Mouse (Mus musculus): ENCODE data around the gene Cyp2ab1. TPM values are rescaled to one million over a fixed set of nuclear protein-coding genes. Genes with fewer than 3 reads are reported as not detected.
"Not testable (repeated sequence)": the region's sequence is repeated elsewhere in the genome, so short reads cannot be mapped to it uniquely, and the experiment has no call there.

Gene Cyp2ab1
- polyA plus RNA-seq (2014; fragmentation: Nextera tagmentation; extraction: Ambion mirVana): not detected in 2 replicates

- ATAC-seq (ENCODE audit: insufficient read depth, low FRiP score, low TSS enrichment): no peak
- Histone ChIP-seq H3K36me3 (ENCODE audit: control insufficient read depth, insufficient read depth, low read length) (no peaks in the 10 kb centered on the region), H3K27me3 (ENCODE audit: control insufficient read depth, insufficient read depth, low read length) (no peaks in the 10 kb centered on the region), H3K4me3 (ENCODE audit: low read depth, low read length) (no peak within 1 kb of the TSS), H3K4me2 (ENCODE audit: low read depth) (no peak within 1 kb of the TSS), H3K9me3 (ENCODE audit: control insufficient read depth, low read length) (no peaks in the 10 kb centered on the region), H3K9ac (ENCODE audit: low read length) (no peak within 1 kb of the TSS), H3K27ac (ENCODE audit: low read depth, low read length) (no peak within 1 kb of the TSS), H3K4me1 (ENCODE audit: control insufficient read depth, insufficient read depth, low read length) (no peaks in the 10 kb centered on the region)
- DNase-seq (ENCODE audit: low spot score): no peak
- 80% methylated on average over 5 of the region's 5 CpGs for WGBS
These were observed at the start of gene Cyp2ab1 for GRCm38 (mm10) chr16:20325286-20325685. Gene Cyp2ab1, minus strand, starts transcription at chr16:20325404.

- no peak overlapping the region for H3K27ac ChIP-seq (ENCODE audit: low read depth, low read length)
- H3K27me3 ChIP-seq (ENCODE audit: control insufficient read depth, insufficient read depth, low read length): no peaks in the 10 kb centered on the region
- H3K4me1 ChIP-seq (ENCODE audit: control insufficient read depth, insufficient read depth, low read length): no peaks in the 10 kb centered on the region
- no peak overlapping the region for H3K9ac ChIP-seq (ENCODE audit: low read length)
- 84% methylated on average over 4 of the region's 4 CpGs for WGBS
- no peak for DNase-seq (ENCODE audit: low spot score)
- no peak for ATAC-seq (ENCODE audit: insufficient read depth, low FRiP score, low TSS enrichment)
- H3K9me3 ChIP-seq (ENCODE audit: control insufficient read depth, low read length): no peaks in the 10 kb centered on the region
- H3K4me2 ChIP-seq (ENCODE audit: low read depth): no peak overlapping the region
- no peak overlapping the region for H3K4me3 ChIP-seq (ENCODE audit: low read depth, low read length)
- H3K36me3 ChIP-seq (ENCODE audit: control insufficient read depth, insufficient read depth, low read length): peaks cover 8% of the 10 kb centered on the region; the same call in 1 of the 2 replicates
These were observed 46.5 kb upstream of the Cyp2ab1 start for GRCm38 (mm10) chr16:20371731-20372130.

DNA sequence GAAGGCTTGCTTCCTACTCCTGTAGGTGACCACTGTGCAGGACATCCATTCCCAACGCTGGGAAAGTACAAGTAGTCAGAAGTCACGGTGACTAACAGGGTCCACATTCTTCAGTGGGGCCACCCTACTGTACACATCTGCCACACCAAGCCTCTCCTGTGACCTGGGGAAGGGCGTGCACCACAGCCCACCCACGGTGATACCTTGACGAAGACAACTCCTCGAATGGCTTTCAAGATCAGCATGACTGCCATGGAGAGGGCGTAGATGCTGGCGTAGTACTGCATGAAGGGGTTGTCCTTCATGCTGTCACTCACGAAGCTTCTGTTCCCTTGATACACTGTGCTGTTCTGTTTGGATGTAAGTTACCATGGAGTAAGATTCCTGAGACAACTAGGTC, 43.0 kb upstream of the Cyp2ab1 start:
- Histone ChIP-seq H3K27me3 (ENCODE audit: control insufficient read depth, insufficient read depth, low read length) (no peaks in the 10 kb centered on the region), H3K4me2 (ENCODE audit: low read depth) (no peak overlapping the region), H3K4me1 (ENCODE audit: control insufficient read depth, insufficient read depth, low read length) (no peaks in the 10 kb centered on the region), H3K4me3 (ENCODE audit: low read depth, low read length) (no peak overlapping the region), H3K27ac (ENCODE audit: low read depth, low read length) (no peak overlapping the region), H3K9me3 (ENCODE audit: control insufficient read depth, low read length) (no peaks in the 10 kb centered on the region), H3K36me3 (ENCODE audit: control insufficient read depth, insufficient read depth, low read length) (peaks cover 13% of the 10 kb centered on the region; the same call in 1 of the 2 replicates), H3K9ac (ENCODE audit: low read length) (no peak overlapping the region)
- DNase-seq (ENCODE audit: low spot score) (no peak), ATAC-seq (ENCODE audit: insufficient read depth, low FRiP score, low TSS enrichment) (no peak)
- WGBS: 94% methylated on average over 9 of the region's 9 CpGs

DNA sequence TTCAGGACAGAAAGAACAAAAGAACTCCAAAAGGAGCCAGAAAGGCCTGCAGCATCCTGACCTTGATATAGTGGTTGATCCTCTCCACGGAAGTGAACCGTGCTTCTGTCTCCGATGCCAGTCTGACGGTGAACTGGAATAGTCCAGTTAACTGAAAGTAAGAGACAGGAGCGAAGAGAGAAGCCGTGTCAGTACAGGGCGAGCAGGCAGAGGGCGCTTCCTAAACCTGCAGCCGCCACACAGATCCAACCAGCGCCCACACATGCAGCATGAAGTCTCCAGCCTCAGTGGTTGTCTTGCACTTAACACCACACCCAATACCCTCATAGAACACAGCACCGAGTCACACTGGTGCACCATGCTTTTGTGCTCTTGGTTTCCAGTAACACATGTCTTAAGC, 36.9 kb upstream of the Cyp2ab1 start:
- WGBS: 91% methylated on average over 11 of the region's 11 CpGs
- Histone ChIP-seq H3K4me1 (ENCODE audit: control insufficient read depth, insufficient read depth, low read length) (no peaks in the 10 kb centered on the region), H3K27ac (ENCODE audit: low read depth, low read length) (no peak overlapping the region)

GRCm38 (mm10) chr16:20361496-20361895, 36.3 kb upstream of the Cyp2ab1 start:
- H3K4me1 ChIP-seq (ENCODE audit: control insufficient read depth, insufficient read depth, low read length); H3K27me3 ChIP-seq (ENCODE audit: control insufficient read depth, insufficient read depth, low read length); ATAC-seq (ENCODE audit: insufficient read depth, low FRiP score, low TSS enrichment); H3K27ac ChIP-seq (ENCODE audit: low read depth, low read length); H3K4me2 ChIP-seq (ENCODE audit: low read depth); H3K9ac ChIP-seq (ENCODE audit: low read length); H3K9me3 ChIP-seq (ENCODE audit: control insufficient read depth, low read length); DNase-seq (ENCODE audit: low spot score); H3K4me3 ChIP-seq (ENCODE audit: low read depth, low read length): not testable (repeated sequence)
- WGBS: 95% methylated on average over 3 of the region's 3 CpGs
- peaks cover 11% of the 10 kb centered on the region; the same call in 1 of the 2 replicates for H3K36me3 ChIP-seq (ENCODE audit: control insufficient read depth, insufficient read depth, low read length)

More for the DNA sequence above, 36.9 kb upstream of the Cyp2ab1 start:
- DNase-seq (ENCODE audit: low spot score): no peak
- H3K4me3 ChIP-seq (ENCODE audit: low read depth, low read length): no peak overlapping the region
- no peak overlapping the region for H3K4me2 ChIP-seq (ENCODE audit: low read depth)
- no peaks in the 10 kb centered on the region for H3K27me3 ChIP-seq (ENCODE audit: control insufficient read depth, insufficient read depth, low read length)
- no peak for ATAC-seq (ENCODE audit: insufficient read depth, low FRiP score, low TSS enrichment)
- peaks cover 11% of the 10 kb centered on the region; the same call in 1 of the 2 replicates for H3K36me3 ChIP-seq (ENCODE audit: control insufficient read depth, insufficient read depth, low read length)
- H3K9ac ChIP-seq (ENCODE audit: low read length): no peak overlapping the region
- no peaks in the 10 kb centered on the region for H3K9me3 ChIP-seq (ENCODE audit: control insufficient read depth, low read length)

DNA sequence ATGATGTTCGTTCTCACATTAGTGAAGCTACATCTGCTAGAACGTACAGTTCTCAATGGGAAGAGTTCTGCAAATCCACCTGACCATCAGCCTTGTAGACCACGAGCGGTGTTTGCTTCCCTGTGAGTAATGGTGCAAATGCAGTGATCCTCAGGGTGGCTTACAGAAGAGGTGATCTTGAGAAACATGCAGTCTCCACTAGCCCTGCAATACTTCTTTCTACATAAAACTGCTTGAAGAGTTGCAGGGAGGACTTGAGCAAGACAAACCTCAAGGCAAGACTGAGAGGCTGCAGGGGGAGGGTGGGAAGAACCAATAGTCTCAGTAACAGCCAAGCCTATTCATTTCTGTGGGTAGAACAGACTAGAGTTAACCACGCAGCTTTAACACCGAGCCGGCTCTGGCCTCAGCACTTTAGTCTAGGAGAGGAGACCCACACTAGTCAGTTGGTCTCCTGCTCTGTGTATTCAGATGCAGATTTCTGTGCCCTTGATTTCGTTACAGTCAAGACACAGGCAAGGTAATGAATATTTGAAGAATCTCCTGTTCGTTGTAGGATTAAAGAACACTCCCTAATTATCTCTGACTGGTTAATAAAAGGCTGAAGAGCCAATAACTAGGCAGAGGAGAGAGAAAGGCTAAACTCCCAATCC, 34.6 kb upstream of the Cyp2ab1 start:
- no peak for ATAC-seq (ENCODE audit: insufficient read depth, low FRiP score, low TSS enrichment)
- WGBS: 78% methylated on average over 9 of the region's 9 CpGs
- Histone ChIP-seq H3K9me3 (ENCODE audit: control insufficient read depth, low read length) (no peaks in the 10 kb centered on the region), H3K4me3 (ENCODE audit: low read depth, low read length) (no peak overlapping the region), H3K27me3 (ENCODE audit: control insufficient read depth, insufficient read depth, low read length) (no peaks in the 10 kb centered on the region), H3K4me1 (ENCODE audit: control insufficient read depth, insufficient read depth, low read length) (no peaks in the 10 kb centered on the region), H3K4me2 (ENCODE audit: low read depth) (no peak overlapping the region), H3K27ac (ENCODE audit: low read depth, low read length) (no peak overlapping the region), H3K36me3 (ENCODE audit: control insufficient read depth, insufficient read depth, low read length) (peaks cover 4% of the 10 kb centered on the region; the same call in 1 of the 2 replicates), H3K9ac (ENCODE audit: low read length) (no peak overlapping the region)
- DNase-seq (ENCODE audit: low spot score): no peak

DNA sequence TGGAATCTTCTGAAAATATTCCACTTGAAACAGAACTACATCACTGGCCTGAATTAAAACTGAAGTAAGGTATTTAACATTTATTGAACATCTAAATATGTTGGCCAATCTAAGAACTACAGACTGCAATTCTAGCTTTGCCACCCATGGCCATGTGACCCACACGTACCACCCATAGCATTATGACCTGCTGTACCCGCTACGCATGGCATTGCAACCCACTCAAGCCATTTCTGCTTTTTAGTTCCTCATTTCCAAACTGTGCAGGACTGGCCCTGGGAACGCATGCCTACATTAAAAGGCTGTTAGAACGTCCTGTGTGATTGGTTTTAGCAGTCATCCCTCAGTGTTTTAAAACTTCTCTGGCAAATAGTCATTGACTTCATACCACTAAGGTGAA, 32.6 kb upstream of the Cyp2ab1 start:
- ATAC-seq (ENCODE audit: insufficient read depth, low FRiP score, low TSS enrichment) (no peak), DNase-seq (ENCODE audit: low spot score) (no peak)
- Histone ChIP-seq H3K4me2 (ENCODE audit: low read depth) (no peak overlapping the region), H3K4me3 (ENCODE audit: low read depth, low read length) (no peak overlapping the region), H3K9me3 (ENCODE audit: control insufficient read depth, low read length) (no peaks in the 10 kb centered on the region), H3K4me1 (ENCODE audit: control insufficient read depth, insufficient read depth, low read length) (no peaks in the 10 kb centered on the region), H3K27me3 (ENCODE audit: control insufficient read depth, insufficient read depth, low read length) (no peaks in the 10 kb centered on the region), H3K36me3 (ENCODE audit: control insufficient read depth, insufficient read depth, low read length) (0 out of 2 replicates have a peak, but pooled peaks cover 2% of the 10 kb centered on the region), H3K27ac (ENCODE audit: low read depth, low read length) (no peak overlapping the region), H3K9ac (ENCODE audit: low read length) (no peak overlapping the region)
- WGBS: 96% methylated on average over 5 of the region's 5 CpGs

- Histone ChIP-seq H3K4me1 (ENCODE audit: control insufficient read depth, insufficient read depth, low read length) (no peaks in the 10 kb centered on the region), H3K4me2 (ENCODE audit: low read depth) (no peak overlapping the region), H3K4me3 (ENCODE audit: low read depth, low read length) (no peak overlapping the region), H3K27ac (ENCODE audit: low read depth, low read length) (no peak overlapping the region), H3K9me3 (ENCODE audit: control insufficient read depth, low read length) (no peaks in the 10 kb centered on the region), H3K9ac (ENCODE audit: low read length) (no peak overlapping the region), H3K27me3 (ENCODE audit: control insufficient read depth, insufficient read depth, low read length) (no peaks in the 10 kb centered on the region), H3K36me3 (ENCODE audit: control insufficient read depth, insufficient read depth, low read length) (0 out of 2 replicates have a peak, but pooled peaks cover 4% of the 10 kb centered on the region)
- ATAC-seq (ENCODE audit: insufficient read depth, low FRiP score, low TSS enrichment) (no peak), DNase-seq (ENCODE audit: low spot score) (no peak)
- WGBS: 88% methylated on average over 2 of the region's 2 CpGs
These were observed 29.6 kb upstream of the Cyp2ab1 start for GRCm38 (mm10) chr16:20354762-20355161.

- WGBS: 88% methylated on average over 1 of the region's 1 CpGs
- no peak for DNase-seq (ENCODE audit: low spot score)
- ATAC-seq (ENCODE audit: insufficient read depth, low FRiP score, low TSS enrichment): no peak
- H3K27me3 ChIP-seq (ENCODE audit: control insufficient read depth, insufficient read depth, low read length): no peaks in the 10 kb centered on the region
- no peak overlapping the region for H3K9ac ChIP-seq (ENCODE audit: low read length)
- no peaks in the 10 kb centered on the region for H3K9me3 ChIP-seq (ENCODE audit: control insufficient read depth, low read length)
- H3K27ac ChIP-seq (ENCODE audit: low read depth, low read length): no peak overlapping the region
- H3K4me2 ChIP-seq (ENCODE audit: low read depth): no peak overlapping the region
- H3K4me3 ChIP-seq (ENCODE audit: low read depth, low read length): no peak overlapping the region
- 0 out of 2 replicates have a peak, but pooled peaks cover 4% of the 10 kb centered on the region for H3K36me3 ChIP-seq (ENCODE audit: control insufficient read depth, insufficient read depth, low read length)
- no peaks in the 10 kb centered on the region for H3K4me1 ChIP-seq (ENCODE audit: control insufficient read depth, insufficient read depth, low read length)
These were observed 28.8 kb upstream of the Cyp2ab1 start for GRCm38 (mm10) chr16:20354011-20354410.

All from neural tube, embryonic 11.5 days (tissue).